In the genomic region with DNA sequence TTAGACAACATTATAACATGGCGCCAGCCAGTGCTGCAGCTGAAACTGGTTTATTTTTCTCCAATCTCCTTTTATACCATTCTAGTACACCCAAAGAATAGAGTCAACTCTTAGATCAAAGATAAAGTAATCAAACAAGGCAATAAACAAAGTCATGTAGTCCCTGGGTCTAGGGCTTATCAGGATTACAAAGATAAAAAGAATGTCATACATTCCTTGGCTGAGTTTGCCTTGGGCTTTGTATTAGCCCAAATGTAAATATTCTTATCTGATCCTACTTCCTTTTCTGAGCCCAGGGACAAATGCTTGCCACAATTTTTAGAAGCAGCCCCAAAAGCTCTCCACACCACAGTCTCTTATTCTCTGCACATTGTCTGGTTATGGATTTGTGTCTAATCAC, we compare ENCODE assay signal across 19 mouse cellular contexts.
"Had no signal": no experiment of that assay in that cellular context is flagged by ENCODE, and none has a peak within 500 bp of the region (broad histone marks: within the 10 kb centered on the region; RNA-seq: fewer than 3 reads in every experiment).

No protein-coding gene starts in this region.

- H3K4me2 ChIP-seq: limb, embryonic 13.5 days; liver, embryonic 12.5 days; liver, embryonic 15.5 days; midbrain, embryonic 13.5 days had no signal

- H3K4me3 ChIP-seq: layer of hippocampus, adult 2 months; limb, embryonic 10.5 days; limb, embryonic 13.5 days; liver, embryonic 12.5 days; liver, embryonic 15.5 days; megakaryocyte, embryonic 14.5 days; midbrain, embryonic 10.5 days; midbrain, embryonic 13.5 days; myocyte had no signal

- H3K4me1 ChIP-seq: limb, embryonic 10.5 days; limb, embryonic 13.5 days; liver, embryonic 12.5 days; liver, embryonic 15.5 days; megakaryocyte, embryonic 14.5 days; midbrain, embryonic 10.5 days; midbrain, embryonic 13.5 days had no signal

- H3K36me3 ChIP-seq: limb, embryonic 10.5 days; limb, embryonic 13.5 days; liver, embryonic 12.5 days; liver, embryonic 15.5 days; midbrain, embryonic 10.5 days; midbrain, embryonic 13.5 days had no signal

- H3K9ac ChIP-seq: limb, embryonic 13.5 days; liver, embryonic 12.5 days; liver, embryonic 15.5 days; midbrain, embryonic 13.5 days had no signal

- DNase-seq: kidney, adult 18-20 months; kidney, postnatal 25 days; layer of hippocampus, adult 9-11 months; liver; lung, adult 18-20 months; thymus, adult 2 months; thymus, postnatal 14 days; thymus, postnatal 4 days had no signal

- H3K27me3 ChIP-seq: limb, embryonic 13.5 days; liver, embryonic 12.5 days; liver, embryonic 15.5 days; megakaryocyte, embryonic 14.5 days; midbrain, embryonic 13.5 days had no signal

- ATAC-seq: liver, embryonic 12.5 days; midbrain, embryonic 13.5 days; midbrain, embryonic 16.5 days had no signal

- H3K27ac ChIP-seq: kidney, postnatal 0 days; layer of hippocampus, adult 2 months; limb, embryonic 10.5 days; limb, embryonic 13.5 days; liver, embryonic 12.5 days; liver, embryonic 15.5 days; midbrain, embryonic 10.5 days; midbrain, embryonic 13.5 days had no signal

- H3K9me3 ChIP-seq: limb, embryonic 10.5 days; limb, embryonic 13.5 days; liver, embryonic 12.5 days; liver, embryonic 15.5 days; midbrain, embryonic 10.5 days; midbrain, embryonic 13.5 days had no signal
